Mouse (Mus musculus): ENCODE results near the gene Lrch3. TPM values are rescaled to one million over a fixed set of nuclear protein-coding genes. Genes with fewer than 3 reads are reported as not detected.
"Not testable (repeated sequence)": the region's sequence is repeated elsewhere in the genome, so short reads cannot be mapped to it uniquely, and the experiment has no call there.

Lrch3 gene
- polyA plus RNA-seq, 1 experiment from 2014 or later: 53.0 TPM

DNA sequence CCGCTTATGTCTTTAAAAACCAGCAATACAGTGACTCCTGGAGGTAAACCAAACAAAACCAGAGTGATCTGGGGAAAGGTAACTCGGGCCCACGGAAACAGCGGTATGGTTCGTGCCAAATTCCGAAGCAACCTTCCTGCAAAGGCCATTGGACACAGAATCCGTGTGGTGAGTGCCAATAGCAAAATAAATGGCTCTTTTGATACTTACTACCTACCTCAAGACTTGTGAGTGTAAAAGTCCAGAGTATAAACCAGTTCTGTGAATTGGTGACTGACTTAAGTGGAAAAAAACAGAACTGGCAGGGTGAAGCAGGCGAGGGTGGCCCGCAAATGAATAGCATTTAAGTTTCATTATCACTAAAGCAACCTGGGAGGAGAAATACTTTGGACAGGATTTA lies 144.8 kb downstream of the Lrch3 start:
- Histone ChIP-seq H3K4me1 (replicated peaks) (peaks cover 39% of the 10 kb centered on the region), H3K4me3 (replicated peaks) (peak overlapping the region; percentile 95; the same call in 1 of the 2 replicates), H3K36me3 (peaks cover 30% of the 10 kb centered on the region), H3K4me2 (replicated peaks) (0 out of 2 replicates have a peak overlapping the region, but pooled peaks have one; percentile 63)
- H3K9ac ChIP-seq (replicated peaks); H3K9me3 ChIP-seq; H3K27me3 ChIP-seq; H3K27ac ChIP-seq; ATAC-seq: not testable (repeated sequence)
- WGBS: 93% methylated on average over 9 of the region's 9 CpGs

DNA sequence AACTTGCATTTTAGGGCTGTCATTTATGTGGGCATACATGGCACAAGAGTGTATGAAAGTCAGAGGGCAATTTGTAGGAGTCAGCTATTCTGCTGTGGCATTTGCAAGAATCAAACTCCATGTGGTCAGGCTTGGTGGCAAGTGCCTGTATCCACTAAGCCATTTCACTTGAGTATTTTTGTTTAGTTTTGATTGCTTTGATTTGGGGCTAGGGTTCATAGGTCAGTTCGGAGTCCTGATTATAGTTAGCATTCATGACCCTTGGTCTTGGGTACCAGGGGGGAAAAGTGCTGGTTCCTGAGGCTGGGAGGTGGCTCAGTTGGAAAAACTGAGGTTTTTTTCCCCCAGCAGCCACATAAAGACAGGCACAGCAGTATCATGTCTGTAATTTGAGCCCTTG lies 145.6 kb downstream of the Lrch3 start:
- Histone ChIP-seq H3K27me3 (no peaks in the 10 kb centered on the region), H3K27ac (no peak overlapping the region), H3K4me2 (replicated peaks) (no peak overlapping the region), H3K4me3 (replicated peaks) (no peak overlapping the region), H3K4me1 (replicated peaks) (peaks cover 45% of the 10 kb centered on the region), H3K36me3 (peaks cover 30% of the 10 kb centered on the region), H3K9me3 (no peaks in the 10 kb centered on the region), H3K9ac (replicated peaks) (no peak overlapping the region)
- ATAC-seq: no peak
- 91% methylated on average over 1 of the region's 1 CpGs for WGBS

DNA sequence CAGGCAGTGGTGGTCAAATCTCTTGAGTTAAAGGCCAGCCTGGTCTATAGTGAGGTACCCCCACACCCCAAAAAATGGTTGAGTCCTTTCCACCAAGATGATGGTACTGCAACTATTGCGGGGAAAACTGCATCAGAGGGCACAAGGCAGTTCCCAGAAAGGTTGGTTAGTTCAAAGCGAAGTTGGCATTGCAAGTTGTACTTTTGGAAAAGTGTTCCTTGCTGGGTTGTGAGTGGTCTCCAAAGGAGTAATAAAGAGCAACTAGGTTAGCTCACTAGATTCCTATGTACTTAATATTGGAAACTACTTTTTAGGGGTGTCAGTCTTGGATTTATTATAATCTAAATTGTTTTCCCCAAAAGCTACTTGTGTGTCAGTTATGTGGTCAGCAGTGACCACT lies 147.0 kb downstream of the Lrch3 start:
- H3K4me1 ChIP-seq (replicated peaks): peaks cover 40% of the 10 kb centered on the region
- H3K9me3 ChIP-seq: no peaks in the 10 kb centered on the region
- 76% methylated on average over 2 of the region's 2 CpGs for WGBS
- peaks cover 30% of the 10 kb centered on the region for H3K36me3 ChIP-seq
- H3K9ac ChIP-seq (replicated peaks): no peak overlapping the region
- ATAC-seq: no peak
- no peak overlapping the region for H3K4me3 ChIP-seq (replicated peaks)
- H3K4me2 ChIP-seq (replicated peaks): no peak overlapping the region
- no peaks in the 10 kb centered on the region for H3K27me3 ChIP-seq
- no peak overlapping the region for H3K27ac ChIP-seq

DNA sequence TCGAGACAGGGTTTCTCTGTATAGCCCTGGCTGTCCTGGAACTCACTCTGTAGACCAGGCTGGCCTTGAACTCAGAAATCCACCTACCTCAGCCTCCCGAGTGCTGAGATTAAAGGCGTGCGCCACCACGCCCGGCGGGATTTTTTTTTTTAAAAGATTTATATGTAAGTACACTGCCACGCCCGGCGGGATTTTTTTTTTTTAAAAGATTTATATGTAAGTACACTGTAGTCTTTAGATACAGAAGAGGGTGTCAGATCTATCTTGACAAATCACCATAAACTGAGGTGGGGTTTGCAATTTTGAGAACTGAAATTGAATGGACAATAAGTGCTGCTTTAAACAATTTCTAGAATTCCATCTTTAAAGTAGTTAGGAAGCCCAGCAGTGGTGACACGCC lies 147.5 kb downstream of the Lrch3 start:
- peak overlapping the region; percentile 86 for H3K4me2 ChIP-seq (replicated peaks)
- H3K27ac ChIP-seq: peak overlapping the region; percentile 83; the same call in 1 of the 2 replicates
- no peaks in the 10 kb centered on the region for H3K9me3 ChIP-seq
- peaks cover 40% of the 10 kb centered on the region for H3K4me1 ChIP-seq (replicated peaks)
- 0 out of 2 replicates have a peak overlapping the region, but pooled peaks have one; percentile 71 for H3K4me3 ChIP-seq (replicated peaks)
- H3K9ac ChIP-seq (replicated peaks): no peak overlapping the region
- H3K27me3 ChIP-seq: no peaks in the 10 kb centered on the region
- no peak for ATAC-seq
- WGBS: 48% methylated on average over 11 of the region's 11 CpGs
- peaks cover 32% of the 10 kb centered on the region for H3K36me3 ChIP-seq

DNA sequence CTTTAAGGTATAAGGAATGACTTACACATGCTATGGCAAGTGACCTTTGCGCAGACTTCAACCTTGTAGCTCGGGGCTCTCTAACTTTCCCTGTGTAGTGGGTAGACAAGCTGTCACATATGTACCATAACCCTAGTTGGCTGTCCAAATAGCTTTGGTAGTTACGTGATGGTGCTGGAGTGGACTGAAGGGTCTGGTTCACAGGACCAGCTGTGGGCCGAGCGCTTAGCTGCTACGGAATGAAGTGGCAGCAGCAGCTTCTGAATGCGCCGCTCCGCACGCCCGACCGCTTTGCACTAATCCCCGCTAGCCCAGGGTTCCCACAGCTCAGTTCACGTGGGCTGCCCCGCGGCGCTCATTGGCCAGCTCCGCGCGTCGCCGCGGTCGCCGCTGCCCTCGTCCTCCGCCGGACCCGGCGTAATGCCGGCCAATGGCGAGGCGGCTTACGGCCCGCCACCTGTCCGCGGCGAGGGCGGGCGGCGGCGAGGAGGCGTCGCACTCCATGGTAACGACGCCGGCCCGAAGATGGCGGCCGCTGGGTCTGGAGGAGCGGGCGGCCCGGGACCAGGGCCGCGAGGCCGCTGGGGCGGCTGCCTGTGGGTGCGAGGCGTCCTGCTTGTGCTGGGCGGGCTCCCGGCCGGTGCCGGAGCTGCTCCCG lies 148.3 kb downstream of the Lrch3 start, which contains the start of gene Lmln:
Gene Lmln, plus strand, starts transcription at position 498 of the 658 bp plus-strand sequence.
- WGBS: under 1% methylated on average over 60 of the region's 64 CpGs

DNA sequence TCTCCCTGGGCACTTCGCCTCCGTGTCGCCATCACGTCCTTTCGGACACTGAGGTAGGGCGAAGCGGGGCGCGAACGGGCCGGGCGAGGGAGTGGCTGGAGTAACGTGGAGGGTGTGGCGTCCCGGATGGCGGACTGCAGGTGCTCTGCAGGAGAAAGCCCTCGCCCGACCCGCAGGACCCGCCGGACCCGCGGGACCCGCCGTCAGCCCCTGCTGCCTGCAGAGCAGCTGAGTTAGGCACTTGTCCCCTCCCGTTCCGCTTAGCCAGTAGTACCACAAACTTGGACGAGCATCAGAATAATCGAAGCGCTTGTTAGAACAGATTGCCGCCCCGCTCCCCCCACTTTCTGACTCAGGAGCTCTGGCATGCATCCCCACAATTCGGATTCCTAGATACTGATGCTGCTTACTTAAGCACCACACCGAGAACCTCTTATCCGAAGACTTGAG lies 148.8 kb downstream of the Lrch3 start:
- Histone ChIP-seq H3K4me1 (replicated peaks) (peaks cover 35% of the 10 kb centered on the region), H3K9me3 (no peaks in the 10 kb centered on the region), H3K4me2 (replicated peaks) (peak overlapping the region; percentile 86), H3K27me3 (no peaks in the 10 kb centered on the region), H3K9ac (replicated peaks) (peak overlapping the region; percentile 85), H3K27ac (peak overlapping the region; percentile 83), H3K36me3 (peaks cover 40% of the 10 kb centered on the region), H3K4me3 (replicated peaks) (peak overlapping the region; percentile 71)
- ATAC-seq: peak; percentile 68; the same call in 1 of the 2 replicates
- under 1% methylated on average over 35 of the region's 35 CpGs for WGBS

More for the DNA sequence above, 148.3 kb downstream of the Lrch3 start, which contains the start of gene Lmln:
- H3K4me2 ChIP-seq (replicated peaks): peak within 1 kb of the TSS; percentile 86
- peaks cover 39% of the 10 kb centered on the region for H3K36me3 ChIP-seq
- H3K4me1 ChIP-seq (replicated peaks): peaks cover 40% of the 10 kb centered on the region
- peak within 1 kb of the TSS; percentile 71 for H3K4me3 ChIP-seq (replicated peaks)
- peak within 1 kb of the TSS; percentile 85 for H3K9ac ChIP-seq (replicated peaks)
- H3K9me3 ChIP-seq: no peaks in the 10 kb centered on the region
- peak within 1 kb of the TSS; percentile 83 for H3K27ac ChIP-seq
- no peaks in the 10 kb centered on the region for H3K27me3 ChIP-seq
- peak; percentile 99 for ATAC-seq

DNA sequence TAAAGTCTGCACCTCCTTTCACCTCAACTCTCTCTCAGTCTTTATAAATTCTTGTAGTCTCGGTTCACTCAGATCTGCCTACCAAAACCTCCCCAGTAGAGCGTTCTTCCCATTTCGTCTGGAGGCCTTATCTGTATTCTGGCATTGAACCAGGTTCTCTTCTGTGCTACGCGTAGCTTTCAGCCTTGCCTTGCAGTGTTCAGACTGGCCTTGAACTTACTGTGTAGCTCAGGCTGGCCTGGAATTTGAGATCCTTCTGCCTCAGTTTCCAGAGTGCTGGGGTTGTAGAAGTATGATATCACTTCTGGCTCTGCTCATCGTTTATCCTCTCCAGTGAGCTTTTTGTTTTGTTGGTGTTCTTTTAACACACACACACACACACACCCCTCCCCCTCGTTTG lies 149.4 kb downstream of the Lrch3 start:
- Histone ChIP-seq H3K4me2 (replicated peaks) (peak overlapping the region; percentile 86), H3K9ac (replicated peaks) (peak overlapping the region; percentile 85), H3K27me3 (no peaks in the 10 kb centered on the region), H3K36me3 (peaks cover 41% of the 10 kb centered on the region), H3K4me3 (replicated peaks) (peak overlapping the region; percentile 71), H3K4me1 (replicated peaks) (peaks cover 29% of the 10 kb centered on the region), H3K9me3 (no peaks in the 10 kb centered on the region), H3K27ac (no peak overlapping the region)
- no peak for ATAC-seq
- 30% methylated on average over 7 of the region's 7 CpGs for WGBS

DNA sequence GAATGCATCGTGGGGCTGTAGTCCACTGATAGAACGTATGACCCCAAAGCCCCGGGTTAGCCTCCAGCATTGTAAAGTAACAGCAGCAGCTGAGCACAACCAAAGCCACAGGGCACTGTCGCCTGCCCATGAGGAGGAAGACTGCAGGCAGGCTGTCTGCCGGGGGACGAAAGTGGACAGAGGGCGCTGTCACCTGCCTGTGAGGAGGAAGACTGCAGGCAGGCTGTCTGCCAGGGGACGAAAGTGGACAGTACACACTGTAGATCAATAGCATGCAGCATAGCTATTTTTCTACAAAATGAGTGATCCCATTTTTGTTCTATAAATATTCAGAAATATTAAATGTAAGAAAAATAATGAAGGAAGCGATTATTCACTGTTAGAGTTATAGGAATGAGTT lies 150.7 kb downstream of the Lrch3 start:
- peaks cover 21% of the 10 kb centered on the region for H3K4me1 ChIP-seq (replicated peaks)
- H3K9ac ChIP-seq (replicated peaks): no peak overlapping the region
- no peak overlapping the region for H3K4me2 ChIP-seq (replicated peaks)
- no peak for ATAC-seq
- WGBS: 70% methylated on average over 9 of the region's 9 CpGs
- H3K4me3 ChIP-seq (replicated peaks): no peak overlapping the region
- H3K27me3 ChIP-seq: no peaks in the 10 kb centered on the region
- H3K9me3 ChIP-seq: no peaks in the 10 kb centered on the region
- H3K36me3 ChIP-seq: peaks cover 37% of the 10 kb centered on the region
- H3K27ac ChIP-seq: no peak overlapping the region

Other genes starting within 250 kb of the Lrch3 start
- not detected in 2 replicates for gene Muc4, start 178.2 kb upstream of the Lrch3 start, polyA plus RNA-seq (2015; fragmentation: Nextera tagmentation; extraction: Ambion mirVana)
- not detected in 2 replicates for gene Muc20, start 116.7 kb upstream of the Lrch3 start, polyA plus RNA-seq (2015; fragmentation: Nextera tagmentation; extraction: Ambion mirVana)
- not detected in 2 replicates for gene Smbd1, start 103.6 kb upstream of the Lrch3 start, polyA plus RNA-seq (2015; fragmentation: Nextera tagmentation; extraction: Ambion mirVana)
- 110 and 126 TPM in 2 replicates for gene Fyttd1, start 36.6 kb upstream of the Lrch3 start, polyA plus RNA-seq (2015; fragmentation: Nextera tagmentation; extraction: Ambion mirVana)
- 26.2 and 29.2 TPM in 2 replicates for gene Rubcn, start 36.3 kb upstream of the Lrch3 start, polyA plus RNA-seq (2015; fragmentation: Nextera tagmentation; extraction: Ambion mirVana)
- gene Iqcg, start 142.1 kb downstream of the Lrch3 start, polyA plus RNA-seq (2015; fragmentation: Nextera tagmentation; extraction: Ambion mirVana): 5.7 and 5.9 TPM in 2 replicates
- gene Rpl35a, start 142.4 kb downstream of the Lrch3 start, polyA plus RNA-seq (2015; fragmentation: Nextera tagmentation; extraction: Ambion mirVana): 592 and 613 TPM in 2 replicates
- gene Lmln, start 148.4 kb downstream of the Lrch3 start, polyA plus RNA-seq (2015; fragmentation: Nextera tagmentation; extraction: Ambion mirVana): 4.4 and 5.3 TPM in 2 replicates

All from midbrain, embryonic 13.5 days (tissue).